Mouse (Mus musculus) embryonic fibroblast, embryonic 13.5 days (primary cell): ENCODE results near the gene Adgrg3.

ENCODE experiments used
- CTCF ChIP-seq: IDR thresholded peaks from 2 replicates; pipeline ENCODE4 v1.5.1; 2011; ENCODE audit warnings: mild to moderate bottlenecking, control low read depth, low read length, moderate library complexity, borderline replicate concordance; ENCODE audit not compliant: insufficient read depth
- POLR2A ChIP-seq: IDR thresholded peaks from 2 replicates; pipeline ENCODE4 v1.6.1; 2011; ENCODE audit warnings: low read depth, mild to moderate bottlenecking, control low read depth, low read length, moderate library complexity

DNA sequence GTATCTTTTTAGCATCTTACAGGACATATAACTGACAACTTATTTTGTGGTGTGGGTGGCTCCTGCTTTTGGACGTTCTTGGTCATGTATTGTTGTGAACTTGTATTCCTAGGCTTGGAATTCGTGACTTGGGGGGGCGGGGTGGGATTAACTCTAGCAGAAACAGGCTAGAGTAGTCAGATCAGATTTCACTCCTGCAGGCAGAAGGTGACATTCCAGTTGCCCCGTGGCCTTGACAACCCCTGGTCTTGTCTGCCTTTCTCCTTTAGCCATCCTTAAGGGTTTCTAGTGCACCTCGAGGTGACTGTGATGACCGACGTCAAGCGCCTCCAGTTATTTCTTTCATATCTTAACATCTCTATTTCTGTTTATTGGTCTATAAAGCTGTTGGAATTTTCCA is 5.7 kb downstream of the Adgrg3 start:
- TF ChIP-seq CTCF (no peak), POLR2A (no peak)
